Mouse (Mus musculus) natural killer cell, adult 2 months (primary cell): Measurements from ENCODE around the gene Medag.
A peak's percentile ranks its signal among the peaks of the same experiment; 100 is the strongest.

Experiments used
- DNase-seq, 2 experiments: peaks; one replicate each; pipeline ENCODE4 v3.0.0; 2022; ENCODE audit warnings: low spot score in 2 of 2

The Medag gene

DNA sequence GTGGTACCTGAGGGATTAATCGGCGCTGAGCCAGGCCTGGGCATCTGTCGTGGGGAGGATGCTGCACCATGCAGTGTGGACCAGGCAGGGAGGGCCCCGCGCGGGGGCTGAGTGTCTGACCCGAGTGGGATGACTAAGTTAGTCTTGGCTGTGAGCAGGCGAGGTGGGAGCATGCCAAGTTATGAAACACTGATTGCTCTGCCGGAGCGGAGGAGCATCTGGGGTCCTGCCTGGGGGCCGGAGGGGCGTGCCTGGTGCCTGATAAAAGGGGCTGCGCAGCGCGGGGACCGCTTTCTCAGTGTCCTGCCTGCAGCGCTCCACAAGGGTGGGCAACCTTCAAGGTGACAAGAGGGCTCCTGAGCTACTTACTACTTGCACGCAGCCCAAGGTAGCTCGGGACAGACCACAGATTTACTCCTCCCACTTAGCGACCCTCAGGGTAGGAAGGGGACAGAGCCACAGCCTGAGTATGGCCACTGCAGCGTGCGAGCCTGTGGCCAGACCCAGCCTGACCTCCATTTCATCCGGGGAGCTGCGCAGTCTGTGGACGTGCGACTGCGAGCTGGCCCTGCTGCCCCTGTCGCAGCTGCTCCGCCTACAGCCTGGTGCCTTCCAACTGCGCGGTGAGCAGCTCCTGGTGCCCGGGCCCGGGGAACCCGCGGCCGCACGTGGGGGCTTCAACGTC, at the start of gene Medag:
Gene Medag (plus strand): TSS at position 241 of the 685 bp plus-strand sequence.
- no peak for DNase-seq

GRCm38 (mm10) chr5:149362626-149363025, 48.9 kb upstream of the Medag start:
- no peak for DNase-seq

GRCm38 (mm10) chr5:149363903-149364755, 47.4 kb upstream of the Medag start:
- no peak for DNase-seq

DNA sequence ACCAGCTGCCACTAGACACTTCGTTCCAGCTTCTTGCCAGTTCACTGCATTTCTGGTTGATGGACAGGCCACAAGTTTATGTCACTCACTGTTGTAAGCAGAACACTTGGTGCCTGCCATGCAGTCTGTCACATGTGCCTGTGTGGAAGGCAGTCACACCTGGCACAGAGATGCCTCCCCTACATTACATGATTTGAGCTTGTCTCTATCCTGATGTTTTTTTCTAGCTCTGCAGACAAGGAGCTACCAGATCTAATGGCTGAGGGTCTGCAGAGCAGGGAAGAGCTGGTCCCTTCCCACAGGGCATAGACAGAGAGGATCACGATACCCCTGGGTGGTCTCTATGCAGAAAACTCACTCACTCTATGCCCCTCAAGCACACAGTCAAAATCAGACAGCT, 44.5 kb upstream of the Medag start:
- DNase-seq, result no peak

- peak in 1 of 2 experiments; percentile 20 for DNase-seq
These were observed 43.7 kb upstream of the Medag start for GRCm38 (mm10) chr5:149367544-149368466.

DNA sequence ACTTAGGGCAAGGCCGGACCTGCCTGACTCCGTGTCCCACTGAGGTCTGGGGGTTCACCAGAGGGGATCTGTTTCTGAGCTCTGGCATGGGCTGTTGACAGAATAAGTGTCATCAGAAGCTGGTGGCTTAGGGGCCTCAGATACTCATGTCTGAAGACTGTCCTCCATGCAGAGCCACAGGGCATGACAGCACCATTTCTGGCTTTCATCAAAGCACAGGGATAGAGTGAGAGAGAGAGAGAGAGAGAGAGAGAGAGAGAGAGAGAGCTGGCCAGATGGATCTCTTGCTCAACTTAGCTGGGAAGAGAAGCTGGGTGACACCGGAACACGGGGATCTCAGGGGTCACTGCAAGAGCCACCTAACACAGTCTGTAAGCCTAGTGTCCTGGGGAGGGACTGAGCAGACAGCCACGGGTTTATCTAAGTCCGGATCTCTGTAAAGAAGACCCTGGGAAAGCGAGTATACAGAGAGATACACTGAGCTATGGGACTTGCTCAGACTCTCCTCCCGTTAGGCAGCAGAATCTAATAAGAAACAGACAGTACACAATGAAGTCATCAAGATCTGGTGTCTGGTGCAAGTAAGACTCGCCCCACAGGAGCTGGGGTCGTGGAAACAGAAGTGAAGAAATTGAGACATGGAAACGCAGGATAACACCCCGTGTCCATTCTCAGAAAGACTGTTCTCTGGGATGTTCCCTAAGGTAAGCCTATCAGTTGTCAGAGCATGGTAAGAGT, 42.8 kb upstream of the Medag start:
- no peak for DNase-seq

- no peak for DNase-seq
These were observed 42.0 kb upstream of the Medag start for GRCm38 (mm10) chr5:149369373-149370035.

DNA sequence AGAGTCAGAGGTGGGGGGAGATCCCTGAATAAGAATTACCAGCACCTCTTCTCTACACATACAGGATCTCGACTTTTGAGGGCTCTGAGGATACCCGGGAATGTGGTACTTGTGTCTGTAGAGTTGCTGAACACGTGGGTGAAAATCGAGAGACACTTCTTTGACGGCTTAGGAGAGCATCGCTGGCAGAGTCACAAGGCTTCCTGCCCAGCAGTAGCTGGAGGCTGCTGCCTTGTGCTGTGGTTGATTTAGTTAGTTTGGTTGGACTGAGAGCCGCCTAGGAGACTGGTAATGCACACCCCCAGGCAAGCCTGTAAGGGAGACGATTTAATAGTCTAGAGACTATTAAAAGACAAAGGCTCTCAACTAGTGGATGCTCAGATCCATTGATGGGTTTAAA, 39.5 kb upstream of the Medag start:
- no peak for DNase-seq

DNA sequence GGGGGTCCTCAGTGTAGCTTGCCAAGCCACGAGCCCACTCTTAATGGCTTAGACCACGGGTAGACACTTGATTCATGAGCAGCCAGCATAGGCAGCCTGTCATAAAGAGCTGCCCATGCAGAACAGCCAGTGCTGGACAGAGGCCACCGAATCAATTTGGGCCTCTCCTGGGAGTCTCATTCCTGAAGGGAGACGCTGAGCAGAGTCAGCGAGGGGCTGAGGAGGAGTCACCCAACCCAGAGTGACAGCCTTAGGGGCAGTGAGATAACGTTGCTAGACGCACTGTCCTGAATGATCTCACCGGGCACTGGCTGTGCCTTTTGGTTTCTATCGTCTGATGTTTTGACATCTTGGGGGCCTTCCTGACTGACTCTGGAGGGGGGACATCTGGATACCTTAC, 38.3 kb upstream of the Medag start:
- DNase-seq, result no peak

DNA sequence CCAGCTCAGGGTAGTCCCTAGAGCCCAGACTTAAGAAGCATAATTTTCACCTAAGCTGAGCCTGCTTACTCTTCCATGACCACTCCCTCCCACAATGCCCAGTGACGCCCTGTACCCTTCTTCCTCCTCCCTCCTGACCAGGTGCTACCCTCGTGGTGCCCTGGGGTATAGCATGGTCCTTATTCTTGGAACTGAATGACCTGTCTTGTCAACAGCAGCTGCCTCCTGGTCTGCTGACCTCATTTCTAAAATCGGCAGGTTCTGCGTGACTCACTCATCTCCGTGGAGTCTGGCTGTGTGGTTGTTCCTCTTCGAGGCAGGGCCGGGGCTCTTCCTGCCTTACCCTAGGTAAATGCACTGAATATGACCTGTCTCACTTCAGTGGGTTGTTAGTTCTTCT, 37.5 kb upstream of the Medag start:
- DNase-seq, result peak in 1 of 2 experiments; percentile 88

- DNase-seq, result no peak
These were observed 36.3 kb upstream of the Medag start for GRCm38 (mm10) chr5:149375074-149375888.

GRCm38 (mm10) chr5:149375889-149376212, 35.7 kb upstream of the Medag start:
- DNase-seq, result peak; percentile 43 to 82

DNA sequence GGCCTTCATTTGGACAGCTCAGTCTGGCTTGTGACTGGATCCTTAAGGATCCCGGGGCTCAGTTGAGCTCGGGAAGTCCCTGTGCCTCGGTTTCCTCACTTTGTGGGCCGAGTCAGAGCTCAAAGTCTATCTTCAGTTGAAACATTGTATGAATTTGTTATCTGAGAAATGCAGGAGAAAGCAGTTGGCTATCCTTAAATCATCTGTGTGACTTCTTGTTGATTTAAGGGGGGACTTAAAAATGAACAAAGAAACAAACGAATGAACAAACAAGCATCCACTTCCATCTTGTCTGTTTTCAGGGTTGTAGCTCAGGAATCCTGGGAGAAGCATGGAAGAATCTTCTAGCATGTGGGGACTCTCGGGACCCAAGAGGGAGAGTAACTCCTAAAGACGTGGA, 35.2 kb upstream of the Medag start:
- no peak for DNase-seq

DNA sequence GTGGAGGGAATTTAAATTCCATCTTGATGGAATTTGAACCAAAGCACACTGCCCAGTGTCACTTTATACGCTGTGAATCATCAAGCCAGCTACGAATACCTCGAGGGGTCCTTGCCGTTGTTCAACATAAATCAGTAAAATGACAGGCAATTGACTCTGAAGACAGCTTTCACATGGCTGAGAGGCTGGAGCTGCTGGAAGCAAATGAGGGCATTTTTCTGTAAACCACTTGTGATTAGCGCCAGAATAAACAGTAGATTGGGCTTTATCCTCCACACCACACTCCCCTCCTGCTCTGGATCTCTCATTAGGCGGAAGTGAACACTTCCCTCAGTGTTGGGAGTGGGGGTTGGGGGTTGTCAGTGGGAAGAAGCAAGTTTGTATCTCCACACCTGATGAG, 34.3 kb upstream of the Medag start:
- no peak for DNase-seq

DNA sequence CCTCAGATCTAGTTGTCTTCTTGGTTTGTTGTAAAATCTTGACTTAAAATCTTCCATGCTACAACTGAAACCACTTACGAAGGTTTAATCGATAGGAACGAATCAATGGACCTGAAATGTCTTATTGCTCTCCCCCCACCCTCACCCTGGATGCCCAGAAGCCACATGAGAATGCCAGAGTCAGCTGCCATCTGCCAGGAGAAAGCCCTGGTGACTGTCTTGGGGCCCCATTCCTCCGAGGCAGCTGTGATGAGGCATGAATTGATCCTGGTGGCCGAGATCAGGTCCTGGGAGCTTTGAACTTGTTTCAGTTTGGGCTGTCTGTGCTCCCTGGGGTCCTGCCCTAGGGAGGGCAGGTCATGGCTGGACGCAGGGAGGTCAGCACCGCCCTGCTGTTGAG, 33.0 kb upstream of the Medag start:
- no peak for DNase-seq

DNA sequence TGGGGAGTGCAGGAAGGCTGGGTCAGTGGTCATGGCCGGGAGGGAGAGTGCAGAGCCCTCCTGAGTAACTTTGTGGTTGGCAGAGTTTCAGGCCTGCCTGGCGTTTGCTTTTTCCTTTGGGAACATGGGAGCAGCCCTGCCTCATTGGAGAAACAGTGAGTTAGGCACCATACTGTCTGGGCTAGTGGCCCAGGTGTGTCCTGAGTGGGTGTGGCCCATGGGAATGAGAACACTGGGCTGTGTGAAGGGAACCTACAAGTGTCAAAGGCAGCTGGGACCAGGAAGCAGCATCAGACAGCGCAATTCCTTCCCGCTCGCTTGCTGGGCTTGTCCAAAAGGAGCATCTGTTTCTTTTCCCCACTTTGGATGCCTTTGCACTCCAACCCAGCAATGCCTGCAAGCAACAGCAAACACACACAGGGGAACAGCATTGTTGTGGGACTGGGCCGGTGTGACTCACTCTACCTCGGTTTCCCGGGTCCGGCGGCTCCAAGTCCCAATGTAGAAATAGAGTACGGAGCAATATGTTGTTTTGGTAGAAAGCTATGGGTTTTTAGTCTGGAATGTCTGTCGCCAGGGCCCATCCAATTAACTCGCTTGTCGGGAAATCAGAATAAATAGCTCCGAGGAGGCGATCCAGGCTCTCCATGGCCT, 32.3 kb upstream of the Medag start:
- DNase-seq, result no peak

- no peak for DNase-seq
These were observed 31.7 kb upstream of the Medag start for GRCm38 (mm10) chr5:149379861-149380260.

- DNase-seq, result no peak
These were observed 31.1 kb upstream of the Medag start for GRCm38 (mm10) chr5:149380388-149380916.

- no peak for DNase-seq
These were observed 29.6 kb upstream of the Medag start for GRCm38 (mm10) chr5:149381948-149382347.
